Mouse (Mus musculus) forelimb bud, embryonic 11.5 days (tissue): ENCODE results near the gene Efcab12.

Experiments
- DNase-seq: peaks from one replicate; pipeline ENCODE4 v3.0.0-alpha.2; 2012; ENCODE audit warnings: low read depth, low spot score

Efcab12 gene

DNA sequence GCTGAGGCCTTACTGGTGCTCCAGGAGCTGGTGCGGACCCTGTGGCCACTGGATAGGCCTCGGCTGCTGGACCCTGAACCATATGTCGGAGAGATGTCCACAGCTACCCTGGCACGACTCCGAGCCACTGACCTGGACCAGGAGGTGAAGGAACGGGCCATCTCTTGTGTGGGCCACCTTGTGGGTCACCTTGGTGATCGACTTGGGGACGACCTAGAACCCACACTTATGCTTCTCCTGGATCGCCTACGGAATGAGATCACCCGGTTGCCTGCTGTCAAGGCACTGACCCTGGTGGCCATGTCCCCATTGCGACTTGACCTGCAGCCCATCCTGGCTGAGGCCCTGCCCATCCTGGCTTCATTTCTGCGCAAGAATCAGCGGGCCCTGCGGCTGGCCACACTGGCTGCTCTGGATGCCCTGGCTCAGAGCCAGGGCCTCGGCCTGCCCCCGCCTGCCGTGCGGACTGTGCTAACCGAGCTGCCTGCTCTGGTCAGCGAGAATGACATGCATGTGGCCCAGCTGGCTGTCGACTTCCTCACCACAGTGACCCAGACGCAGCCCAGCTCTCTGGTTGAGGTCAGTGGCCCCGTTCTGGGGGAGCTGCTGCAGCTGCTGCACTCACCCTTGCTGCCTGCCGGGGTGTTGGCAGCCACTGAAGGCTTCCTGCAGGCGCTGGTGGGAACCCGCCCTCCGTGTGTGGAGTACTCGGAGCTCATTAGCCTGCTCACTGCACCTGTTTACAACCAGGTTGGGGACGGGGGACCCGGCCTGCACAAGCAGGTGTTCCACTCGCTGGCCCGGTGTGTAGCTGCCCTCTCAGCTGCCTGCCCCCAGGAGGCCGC lies 46.1 kb downstream of the Efcab12 start:
- no peak for DNase-seq

GRCm38 (mm10) chr6:115791016-115791415 lies 47.2 kb downstream of the Efcab12 start:
- no peak for DNase-seq

DNA sequence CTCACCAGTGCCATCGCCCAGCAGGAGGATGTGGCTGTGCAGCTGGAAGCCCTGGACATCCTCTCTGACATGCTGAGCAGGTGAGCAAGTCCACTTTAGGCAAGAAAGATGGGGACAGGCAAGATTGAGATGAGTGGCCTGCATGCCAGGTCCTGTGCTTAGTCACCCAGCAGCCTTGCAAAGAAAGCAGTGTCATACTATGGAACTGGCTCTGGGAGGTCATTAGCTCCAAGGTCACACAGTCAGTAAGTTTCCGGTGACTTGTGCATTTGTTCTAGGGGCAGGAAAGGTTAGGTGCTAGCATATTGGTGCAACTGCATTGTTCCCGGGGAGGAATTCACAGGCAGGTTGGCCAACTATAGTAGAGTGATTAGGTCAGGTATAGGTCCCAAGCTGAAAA lies 55.4 kb downstream of the Efcab12 start:
- DNase-seq, result no peak

- DNase-seq, result no peak
These were observed 61.8 kb downstream of the Efcab12 start for GRCm38 (mm10) chr6:115776363-115776762.

DNA sequence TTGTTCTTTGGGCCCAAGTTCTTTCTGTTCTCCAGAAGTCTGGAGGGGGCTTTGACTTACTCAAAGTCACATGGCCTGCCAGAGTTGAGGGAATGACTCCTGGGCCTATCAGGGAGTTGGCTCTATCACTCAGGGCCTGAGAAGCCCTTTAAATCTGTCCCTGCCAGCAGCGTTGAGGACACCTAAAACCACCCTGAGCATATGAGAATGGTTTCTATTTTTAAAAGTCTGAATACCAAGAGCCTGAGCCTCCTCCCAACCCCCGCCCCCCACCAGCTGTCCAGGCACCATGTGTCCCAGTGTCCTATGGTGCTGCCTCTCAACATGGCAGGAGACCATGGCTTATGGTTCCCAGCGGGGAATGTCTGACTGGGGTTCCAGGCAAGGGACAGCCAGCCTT lies 62.4 kb downstream of the Efcab12 start:
- DNase-seq, result no peak

- DNase-seq, result peak; percentile 69
These were observed 63.7 kb downstream of the Efcab12 start, which contains the start of gene Cand2 for GRCm38 (mm10) chr6:115774501-115774921. Gene Cand2, plus strand, starts transcription at chr6:115774538.

GRCm38 (mm10) chr6:115773966-115774413 lies 64.2 kb downstream of the Efcab12 start:
- peak; percentile 78 for DNase-seq

- no peak for DNase-seq
These were observed 65.6 kb downstream of the Efcab12 start for GRCm38 (mm10) chr6:115772604-115773003.

DNA sequence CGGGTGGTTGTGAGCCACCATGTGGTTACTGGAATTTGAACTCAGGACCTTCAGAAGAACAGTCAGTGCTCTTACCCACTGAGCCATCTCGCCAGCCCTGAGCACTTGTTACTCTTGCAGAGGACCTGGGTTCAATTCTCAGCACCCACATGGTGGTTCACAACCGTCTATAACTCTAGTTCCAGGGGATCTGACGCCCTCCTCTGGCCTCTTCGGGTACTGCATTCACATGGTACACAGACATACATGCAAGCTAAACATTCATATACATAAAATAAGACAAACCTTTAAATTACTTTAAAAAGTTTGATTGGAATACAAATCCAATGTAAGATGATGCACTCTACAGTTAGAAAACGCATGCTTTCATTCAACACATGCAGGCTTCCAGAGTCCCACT lies 66.0 kb downstream of the Efcab12 start:
- DNase-seq, result no peak

DNA sequence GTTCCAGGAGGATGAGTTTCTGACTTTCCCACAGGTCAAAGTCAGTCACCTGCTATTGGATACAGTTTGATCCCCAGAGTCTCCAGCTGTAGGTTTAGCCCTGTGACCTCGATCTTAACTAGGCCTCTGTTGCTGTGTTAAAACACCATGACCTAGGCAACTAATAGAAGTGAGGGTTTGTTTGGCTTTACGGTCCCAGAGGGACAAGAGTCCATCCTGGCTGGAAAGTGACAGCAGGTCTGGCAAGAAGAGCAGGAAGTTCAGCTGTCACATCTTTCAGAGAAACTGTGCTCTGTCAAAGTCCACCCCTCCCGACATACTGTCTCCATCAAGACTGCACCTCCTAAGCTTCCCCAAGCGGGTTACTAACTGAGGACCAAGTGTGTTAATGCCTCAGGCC lies 67.4 kb downstream of the Efcab12 start:
- DNase-seq, result no peak

DNA sequence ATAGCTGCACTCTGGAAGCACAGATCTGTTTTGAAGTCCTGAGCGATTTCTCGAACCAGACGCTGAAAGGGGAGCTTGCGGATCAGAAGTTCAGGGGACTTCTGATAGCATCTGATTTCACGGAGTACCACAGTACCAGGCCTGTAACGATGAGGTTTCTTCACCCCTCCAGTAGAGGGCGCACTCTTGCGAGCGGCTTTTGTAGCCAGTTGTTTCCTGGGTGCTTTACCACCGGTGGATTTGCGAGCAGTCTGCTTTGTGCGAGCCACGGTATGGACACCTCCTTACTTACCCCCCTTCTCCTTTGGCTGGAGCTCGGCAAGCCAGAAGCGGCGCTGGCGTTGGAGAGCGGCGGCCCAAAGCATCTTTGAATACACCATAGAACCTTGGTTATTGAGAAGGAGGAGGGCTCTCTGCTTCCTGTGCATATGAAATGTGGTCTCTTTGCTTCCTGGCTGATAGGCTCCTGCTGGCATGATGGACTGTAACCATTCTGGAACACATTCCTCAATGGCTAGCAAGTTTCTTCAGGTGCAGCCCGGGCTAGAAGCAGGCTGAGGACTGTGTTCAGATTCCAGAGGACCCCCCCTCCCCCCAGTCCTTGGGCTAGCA lies 68.0 kb downstream of the Efcab12 start:
- no peak for DNase-seq

GRCm38 (mm10) chr6:115768207-115768606 lies 70.0 kb downstream of the Efcab12 start:
- no peak for DNase-seq

DNA sequence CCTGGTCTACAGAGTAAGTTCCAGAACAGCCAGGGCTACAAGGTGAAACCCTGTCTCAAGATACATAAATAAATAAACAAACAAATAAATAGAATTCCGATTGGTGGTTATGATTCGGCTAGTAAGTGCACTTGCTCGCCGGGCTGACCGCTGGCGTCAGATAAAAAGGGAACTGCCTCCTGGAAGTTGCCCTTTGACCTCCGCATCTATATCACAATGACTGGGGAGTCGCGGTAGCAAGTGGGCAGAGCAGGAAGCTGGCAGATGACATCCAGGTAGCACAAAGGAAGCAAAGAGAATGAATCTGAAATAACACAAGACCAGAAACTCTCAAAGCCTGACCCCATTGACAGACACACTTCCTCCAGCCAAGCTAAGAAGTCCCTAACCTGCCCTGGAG lies 70.9 kb downstream of the Efcab12 start:
- no peak for DNase-seq

- DNase-seq, result peak; percentile 88
These were observed 74.0 kb downstream of the Efcab12 start for GRCm38 (mm10) chr6:115764179-115764578.

GRCm38 (mm10) chr6:115761995-115762756 lies 76.0 kb downstream of the Efcab12 start, which contains the start of gene Tmem40:
Gene Tmem40, minus strand, starts transcription at chr6:115762410.
- peak; percentile 42 for DNase-seq

GRCm38 (mm10) chr6:115760982-115761381 lies 77.2 kb downstream of the Efcab12 start:
- DNase-seq, result no peak
